In genomic region chr14:121191739-121192138, GRCm38 (mm10) we compare ENCODE assay signal across 8 mouse cellular contexts.
DNase-seq lines count a peak whose midpoint lies in the region; ATAC-seq and TF ChIP-seq lines count a peak whose summit lies in the region.

No protein-coding gene starts in this region.

- ATAC-seq in kidney, postnatal 0 days (replicated peaks; ENCODE audit: low FRiP score, low read depth): no peak
- peak; percentile 66 for ATAC-seq in embryonic facial prominence, embryonic 14.5 days (ENCODE audit: low read depth)
- ATAC-seq in heart, postnatal 0 days (ENCODE audit: insufficient read depth, low read depth): 0 out of 2 replicates have a peak, but pooled peaks have one; percentile 20
- peak; percentile 73 for ATAC-seq in lung, embryonic 16.5 days (ENCODE audit: low read depth)
- ATAC-seq in activated CD4-positive, CD25-positive, alpha-beta regulatory T cell, adult 4 months: no peak

- TF ChIP-seq EP300 in heart, postnatal 0 days (IDR thresholded peaks at IDR 0.05; ENCODE audit: low read depth): no peak

- 0 out of 2 replicates have a peak, but pooled peaks cover 4% of the 10 kb centered on the region for H3K36me3 ChIP-seq in kidney, postnatal 0 days (ENCODE audit: insufficient read depth, low read length)
- H3K36me3 ChIP-seq in embryonic facial prominence, embryonic 14.5 days (ENCODE audit: control insufficient read depth, insufficient read depth, low read length): peaks cover 18% of the 10 kb centered on the region; the same call in 1 of the 2 replicates
- peaks cover 4% of the 10 kb centered on the region; the same call in 1 of the 2 replicates for H3K36me3 ChIP-seq in heart, postnatal 0 days (replicated peaks; ENCODE audit: control insufficient read depth, insufficient read depth, low read length)
- H3K36me3 ChIP-seq in lung, embryonic 16.5 days (ENCODE audit: control insufficient read depth, insufficient read depth, low read length): peaks cover 2% of the 10 kb centered on the region; the same call in 1 of the 2 replicates

- no peaks in the 10 kb centered on the region for H3K27me3 ChIP-seq in kidney, postnatal 0 days (ENCODE audit: insufficient read depth, low read length)
- H3K27me3 ChIP-seq in embryonic facial prominence, embryonic 14.5 days (replicated peaks; ENCODE audit: control insufficient read depth, insufficient read depth, low read length): no peaks in the 10 kb centered on the region
- no peaks in the 10 kb centered on the region for H3K27me3 ChIP-seq in heart, postnatal 0 days (ENCODE audit: control insufficient read depth, insufficient read depth, low read length)
- no peaks in the 10 kb centered on the region for H3K27me3 ChIP-seq in lung, embryonic 16.5 days (ENCODE audit: control insufficient read depth, insufficient read depth, low read depth, low read length)

- WGBS in kidney, postnatal 0 days: 51% methylated on average over 13 of the region's 13 CpGs
- WGBS in embryonic facial prominence, embryonic 14.5 days: 36% methylated on average over 13 of the region's 13 CpGs
- 53% methylated on average over 13 of the region's 13 CpGs for WGBS in heart, postnatal 0 days
- WGBS in lung, embryonic 16.5 days: 37% methylated on average over 13 of the region's 13 CpGs

- no peaks in the 10 kb centered on the region for H3K4me1 ChIP-seq in kidney, postnatal 0 days (replicated peaks; ENCODE audit: insufficient read depth, low read length)
- H3K4me1 ChIP-seq in embryonic facial prominence, embryonic 14.5 days (ENCODE audit: control insufficient read depth, insufficient read depth, low read length): peaks cover 20% of the 10 kb centered on the region
- H3K4me1 ChIP-seq in heart, postnatal 0 days (ENCODE audit: control insufficient read depth, insufficient read depth): peaks cover 14% of the 10 kb centered on the region; the same call in 1 of the 2 replicates
- peaks cover 21% of the 10 kb centered on the region for H3K4me1 ChIP-seq in lung, embryonic 16.5 days (replicated peaks; ENCODE audit: control insufficient read depth, insufficient read depth, low read length)

- H3K4me3 ChIP-seq in kidney, postnatal 0 days (replicated peaks; ENCODE audit: low read depth, low read length): no peak overlapping the region
- no peak overlapping the region for H3K4me3 ChIP-seq in embryonic facial prominence, embryonic 14.5 days (ENCODE audit: low read depth, low read length)
- H3K4me3 ChIP-seq in heart, postnatal 0 days (ENCODE audit: low read depth, low read length): no peak overlapping the region
- no peak overlapping the region for H3K4me3 ChIP-seq in lung, embryonic 16.5 days (ENCODE audit: low read length)

- H3K27ac ChIP-seq in kidney, postnatal 0 days: no peak overlapping the region
- H3K27ac ChIP-seq in embryonic facial prominence, embryonic 14.5 days (replicated peaks; ENCODE audit: low read depth, low read length): peak overlapping the region; percentile 84
- H3K27ac ChIP-seq in heart, postnatal 0 days (ENCODE audit: low read depth): peak overlapping the region; percentile 59
- H3K27ac ChIP-seq in lung, embryonic 16.5 days (ENCODE audit: low read length): peak overlapping the region; percentile 19

- peak; percentile 17; the same call in 1 of the 2 replicates for TF ChIP-seq CTCF in kidney, postnatal 0 days (IDR thresholded peaks at IDR 0.05; ENCODE audit: low read depth)
- TF ChIP-seq CTCF in heart, postnatal 0 days (IDR thresholded peaks at IDR 0.05; ENCODE audit: low read depth): no peak

- DNase-seq in kidney, postnatal 0 days (ENCODE audit: low spot score): no peak
- no peak for DNase-seq in kidney, adult 8-10 months
- peak; percentile 76 for DNase-seq in embryonic facial prominence, embryonic 14.5 days (ENCODE audit: low spot score)
- DNase-seq in heart, postnatal 0 days (ENCODE audit: low spot score): peak; percentile 36
- no peak for DNase-seq in adrenal gland, adult 8-10 months
- no peak for DNase-seq in embryo, embryonic 10.5 days (ENCODE audit: low spot score)

- H3K9me3 ChIP-seq in kidney, postnatal 0 days (replicated peaks; ENCODE audit: low read length): 0 out of 2 replicates have a peak, but pooled peaks cover 3% of the 10 kb centered on the region
- H3K9me3 ChIP-seq in embryonic facial prominence, embryonic 14.5 days (ENCODE audit: control insufficient read depth, low read length): peaks cover 9% of the 10 kb centered on the region
- H3K9me3 ChIP-seq in heart, postnatal 0 days (replicated peaks; ENCODE audit: control insufficient read depth, low read length): no peaks in the 10 kb centered on the region
- H3K9me3 ChIP-seq in lung, embryonic 16.5 days (ENCODE audit: control insufficient read depth, low read length): peaks cover 7% of the 10 kb centered on the region; the same call in 1 of the 2 replicates

- no peak overlapping the region for H3K9ac ChIP-seq in kidney, postnatal 0 days (ENCODE audit: low read depth, low read length)
- no peak overlapping the region for H3K9ac ChIP-seq in embryonic facial prominence, embryonic 14.5 days (ENCODE audit: low read depth, low read length)
- H3K9ac ChIP-seq in heart, postnatal 0 days (replicated peaks; ENCODE audit: low read depth, low read length): no peak overlapping the region; the same call in 1 of the 2 replicates
- H3K9ac ChIP-seq in lung, embryonic 16.5 days (ENCODE audit: low read length): no peak overlapping the region

- no peak overlapping the region for H3K4me2 ChIP-seq in kidney, postnatal 0 days (ENCODE audit: low read length)
- H3K4me2 ChIP-seq in embryonic facial prominence, embryonic 14.5 days (ENCODE audit: low read depth, low read length): peak overlapping the region; percentile 29; the same call in 1 of the 2 replicates
- H3K4me2 ChIP-seq in heart, postnatal 0 days (ENCODE audit: low read depth, low read length): no peak overlapping the region
- H3K4me2 ChIP-seq in lung, embryonic 16.5 days (ENCODE audit: low read depth, low read length): no peak overlapping the region

Comparison
In these comparisons a context has a peak if more than half of its experiments do, and no peak if none do; other contexts are left out.
1. ATAC-seq: peak in embryonic facial prominence, embryonic 14.5 days (single experiment), heart, postnatal 0 days (single experiment) and lung, embryonic 16.5 days (single experiment); none in kidney, postnatal 0 days (single experiment) and activated CD4-positive, CD25-positive, alpha-beta regulatory T cell, adult 4 months (single experiment).
2. DNase-seq: peak in embryonic facial prominence, embryonic 14.5 days (single experiment) and heart, postnatal 0 days (single experiment); none in kidney, postnatal 0 days (single experiment), kidney, adult 8-10 months (0 of 2), adrenal gland, adult 8-10 months (single experiment) and embryo, embryonic 10.5 days (single experiment).